Mouse (Mus musculus): ENCODE measurements around the gene Mavs. TPM values are rescaled to one million over a fixed set of nuclear protein-coding genes. Genes with fewer than 3 reads are reported as not detected.

Gene Mavs
- polyA plus RNA-seq, 1 experiment from 2014 or later = 14.1 TPM

GRCm38 (mm10) chr2:131234127-131234650 lies 326 bp downstream of the Mavs start:
- Histone ChIP-seq H3K4me1 (ENCODE audit: insufficient read depth, low read depth, low read length) (peaks cover 19% of the 10 kb centered on the region; the same call in 1 of the 2 replicates), H3K27ac (ENCODE audit: low read length) (peak overlapping the region; percentile 82), H3K36me3 (ENCODE audit: insufficient read depth, low read length) (no peaks in the 10 kb centered on the region), H3K9me3 (ENCODE audit: low read length) (no peaks in the 10 kb centered on the region), H3K4me3 (ENCODE audit: low read depth, low read length) (peak overlapping the region; percentile 50), H3K4me2 (replicated peaks; ENCODE audit: low read depth, low read length) (peak overlapping the region; percentile 78), H3K27me3 (replicated peaks; ENCODE audit: insufficient read depth, low read length) (no peaks in the 10 kb centered on the region), H3K9ac (replicated peaks; ENCODE audit: low read depth) (peak overlapping the region; percentile 72)
- no peak for TF ChIP-seq CTCF (IDR thresholded peaks at IDR 0.05)
- no peak for TF ChIP-seq EP300 (IDR thresholded peaks at IDR 0.05)
- 6% methylated on average over 28 of the region's 28 CpGs for WGBS
- DNase-seq (ENCODE audit: low spot score) (peak; percentile 21), ATAC-seq (peak; percentile 41)

GRCm38 (mm10) chr2:131234970-131235635 lies 1.2 kb downstream of the Mavs start:
- DNase-seq (ENCODE audit: low spot score) (peak; percentile 19), ATAC-seq (no peak)
- H3K9ac ChIP-seq (replicated peaks; ENCODE audit: low read depth) = peak overlapping the region; percentile 72; the same call in 1 of the 2 replicates
- WGBS = 53% methylated on average over 7 of the region's 7 CpGs
- H3K4me3 ChIP-seq (ENCODE audit: low read depth, low read length) = 0 out of 2 replicates have a peak overlapping the region, but pooled peaks have one; percentile 50
- H3K9me3 ChIP-seq (ENCODE audit: low read length) = no peaks in the 10 kb centered on the region
- H3K36me3 ChIP-seq (ENCODE audit: insufficient read depth, low read length) = no peaks in the 10 kb centered on the region
- no peak overlapping the region for H3K27ac ChIP-seq (ENCODE audit: low read length)
- TF ChIP-seq CTCF (IDR thresholded peaks at IDR 0.05) = no peak
- TF ChIP-seq EP300 (IDR thresholded peaks at IDR 0.05) = no peak
- no peaks in the 10 kb centered on the region for H3K27me3 ChIP-seq (replicated peaks; ENCODE audit: insufficient read depth, low read length)
- peak overlapping the region; percentile 78 for H3K4me2 ChIP-seq (replicated peaks; ENCODE audit: low read depth, low read length)
- H3K4me1 ChIP-seq (ENCODE audit: insufficient read depth, low read depth, low read length) = peaks cover 19% of the 10 kb centered on the region; the same call in 1 of the 2 replicates

GRCm38 (mm10) chr2:131242180-131242579 lies 8.3 kb downstream of the Mavs start:
- no peak overlapping the region for H3K4me2 ChIP-seq (replicated peaks; ENCODE audit: low read depth, low read length)
- peaks cover 42% of the 10 kb centered on the region for H3K36me3 ChIP-seq (ENCODE audit: insufficient read depth, low read length)

DNA sequence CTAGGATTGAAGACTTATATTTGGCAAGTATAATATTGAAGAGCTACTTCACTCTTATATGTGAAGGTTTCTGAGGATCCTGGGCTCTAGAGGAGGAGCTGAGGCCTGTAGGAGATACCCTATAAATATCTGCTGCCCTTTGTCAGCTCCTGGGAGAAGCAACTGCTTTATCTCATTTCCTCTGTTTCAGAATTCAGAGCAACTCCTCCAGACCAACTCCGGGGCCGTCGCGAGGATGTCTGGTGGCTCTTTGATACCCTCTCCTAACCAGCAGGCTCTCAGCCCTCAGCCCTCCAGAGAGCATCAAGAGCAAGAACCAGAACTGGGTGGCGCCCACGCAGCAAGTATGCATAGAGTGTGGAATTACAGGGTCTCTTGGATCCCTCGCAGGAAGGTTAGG lies 9.1 kb downstream of the Mavs start:
- Histone ChIP-seq H3K4me2 (replicated peaks; ENCODE audit: low read depth, low read length) (no peak overlapping the region), H3K4me1 (ENCODE audit: insufficient read depth, low read depth, low read length) (no peaks in the 10 kb centered on the region), H3K27me3 (replicated peaks; ENCODE audit: insufficient read depth, low read length) (no peaks in the 10 kb centered on the region), H3K9ac (replicated peaks; ENCODE audit: low read depth) (no peak overlapping the region), H3K36me3 (ENCODE audit: insufficient read depth, low read length) (peaks cover 47% of the 10 kb centered on the region), H3K9me3 (ENCODE audit: low read length) (no peaks in the 10 kb centered on the region), H3K27ac (ENCODE audit: low read length) (no peak overlapping the region), H3K4me3 (ENCODE audit: low read depth, low read length) (no peak overlapping the region)
- DNase-seq (ENCODE audit: low spot score) = no peak
- no peak for TF ChIP-seq CTCF (IDR thresholded peaks at IDR 0.05)
- no peak for TF ChIP-seq EP300 (IDR thresholded peaks at IDR 0.05)
- ATAC-seq = no peak
- 87% methylated on average over 7 of the region's 7 CpGs for WGBS

More at GRCm38 (mm10) chr2:131242180-131242579, 8.3 kb downstream of the Mavs start:
- ATAC-seq (no peak), DNase-seq (ENCODE audit: low spot score) (no peak)
- Histone ChIP-seq H3K9me3 (ENCODE audit: low read length) (no peaks in the 10 kb centered on the region), H3K4me3 (ENCODE audit: low read depth, low read length) (no peak overlapping the region), H3K9ac (replicated peaks; ENCODE audit: low read depth) (no peak overlapping the region), H3K27me3 (replicated peaks; ENCODE audit: insufficient read depth, low read length) (no peaks in the 10 kb centered on the region), H3K4me1 (ENCODE audit: insufficient read depth, low read depth, low read length) (no peaks in the 10 kb centered on the region), H3K27ac (ENCODE audit: low read length) (no peak overlapping the region)
- no peak for TF ChIP-seq EP300 (IDR thresholded peaks at IDR 0.05)
- TF ChIP-seq CTCF (IDR thresholded peaks at IDR 0.05) = no peak

DNA sequence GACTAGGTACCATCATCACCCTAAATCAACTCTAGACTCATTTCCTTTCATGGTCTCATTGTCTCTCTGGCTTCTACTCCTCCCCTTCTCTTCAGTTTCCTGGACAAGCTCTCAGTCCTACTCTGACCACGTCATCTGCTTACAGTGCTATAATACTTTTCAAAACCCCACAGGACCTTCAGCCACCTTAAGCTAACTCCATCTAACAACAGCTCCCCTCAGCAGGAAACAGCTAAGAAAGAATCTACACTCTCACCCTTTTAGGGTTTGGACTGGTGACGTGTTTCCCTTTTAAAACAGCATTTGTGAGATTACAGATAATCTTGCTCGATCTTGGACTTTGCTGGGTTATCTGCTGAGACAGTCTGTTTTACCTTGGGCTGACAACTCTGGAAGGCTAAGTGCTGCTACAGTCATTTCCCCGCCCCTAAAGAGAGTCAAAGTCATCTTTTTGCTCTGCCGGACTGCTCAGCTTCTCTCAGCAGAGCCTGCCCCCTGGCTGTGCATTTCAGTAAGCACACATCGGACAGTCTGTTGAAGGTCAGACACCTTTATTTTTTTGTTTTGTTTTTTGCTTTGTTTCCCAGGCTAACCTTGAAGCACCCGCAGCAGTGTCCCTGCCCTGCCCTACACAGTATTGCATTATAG lies 19.9 kb downstream of the Mavs start:
- DNase-seq (ENCODE audit: low spot score) = peak; percentile 92

GRCm38 (mm10) chr2:131254329-131254713 lies 20.5 kb downstream of the Mavs start:
- Histone ChIP-seq H3K27ac (ENCODE audit: low read length) (no peak overlapping the region), H3K27me3 (replicated peaks; ENCODE audit: insufficient read depth, low read length) (no peaks in the 10 kb centered on the region), H3K4me3 (ENCODE audit: low read depth, low read length) (no peak overlapping the region), H3K4me1 (ENCODE audit: insufficient read depth, low read depth, low read length) (peaks cover 4% of the 10 kb centered on the region; the same call in 1 of the 2 replicates), H3K9ac (replicated peaks; ENCODE audit: low read depth) (no peak overlapping the region), H3K9me3 (ENCODE audit: low read length) (no peaks in the 10 kb centered on the region), H3K36me3 (ENCODE audit: insufficient read depth, low read length) (no peaks in the 10 kb centered on the region), H3K4me2 (replicated peaks; ENCODE audit: low read depth, low read length) (no peak overlapping the region; the same call in 1 of the 2 replicates)
- TF ChIP-seq EP300 (IDR thresholded peaks at IDR 0.05) (peak; percentile 78), CTCF (IDR thresholded peaks at IDR 0.05) (no peak)
- peak; percentile 48 for DNase-seq (ENCODE audit: low spot score)
- WGBS = 40% methylated on average over 2 of the region's 2 CpGs
- ATAC-seq = peak; percentile 53

More for the DNA sequence above, 19.9 kb downstream of the Mavs start:
- WGBS = 12% methylated on average over 7 of the region's 7 CpGs
- Histone ChIP-seq H3K27me3 (replicated peaks; ENCODE audit: insufficient read depth, low read length) (no peaks in the 10 kb centered on the region), H3K4me2 (replicated peaks; ENCODE audit: low read depth, low read length) (no peak overlapping the region; the same call in 1 of the 2 replicates), H3K4me1 (ENCODE audit: insufficient read depth, low read depth, low read length) (peaks cover 4% of the 10 kb centered on the region; the same call in 1 of the 2 replicates), H3K27ac (ENCODE audit: low read length) (peak overlapping the region; percentile 51), H3K36me3 (ENCODE audit: insufficient read depth, low read length) (no peaks in the 10 kb centered on the region), H3K9me3 (ENCODE audit: low read length) (no peaks in the 10 kb centered on the region), H3K4me3 (ENCODE audit: low read depth, low read length) (no peak overlapping the region), H3K9ac (replicated peaks; ENCODE audit: low read depth) (no peak overlapping the region)
- TF ChIP-seq CTCF (IDR thresholded peaks at IDR 0.05) (peak; percentile 92), EP300 (IDR thresholded peaks at IDR 0.05) (no peak)
- peak; percentile 95 for ATAC-seq

All from lung, postnatal 0 days (tissue).